Mouse (Mus musculus) intestine, embryonic 16.5 days (tissue): ENCODE measurements around the gene Plekhm2. TPM values are rescaled to one million over a fixed set of nuclear protein-coding genes. Genes with fewer than 3 reads are reported as not detected.

Experiments used
- ATAC-seq: fragments of 200-750 bp; cut with Nextera tagmentation; 2 replicates; pipeline ENCODE4 v1.8.0; 2017; ENCODE audit warnings: moderate TSS enrichment, moderate library complexity
- H3K27ac ChIP-seq: fragments of 300-500 bp; sonication (generic); 2 replicates; pipeline ENCODE4 v1.5.1; 2014; ENCODE audit warnings: mild to moderate bottlenecking, low read length
- H3K27me3 ChIP-seq: fragments of 300-500 bp; sonication (generic); replicated peaks from 2 replicates; pipeline ENCODE4 v1.6.1; 2014; ENCODE audit warnings: low read length, control low read depth, mixed read lengths; ENCODE audit not compliant: control insufficient read depth, insufficient read depth
- H3K36me3 ChIP-seq: fragments of 300-500 bp; sonication (generic); 2 replicates; pipeline ENCODE4 v1.6.1; 2014; ENCODE audit warnings: low read length, control low read depth; ENCODE audit not compliant: control insufficient read depth, insufficient read depth
- H3K4me1 ChIP-seq: fragments of 300-500 bp; sonication (generic); 2 replicates; pipeline ENCODE4 v1.6.1; 2014; ENCODE audit warnings: low read length, control low read depth, mixed read lengths; ENCODE audit not compliant: control insufficient read depth, insufficient read depth
- H3K4me2 ChIP-seq: fragments of 300-500 bp; sonication (generic); 2 replicates; pipeline ENCODE4 v1.6.1; 2014; ENCODE audit warnings: low read depth, low read length, control low read depth
- H3K4me3 ChIP-seq: fragments of 300-500 bp; sonication (generic); 2 replicates; pipeline ENCODE4 v1.5.1; 2014; ENCODE audit warnings: mild to moderate bottlenecking, low read length
- H3K9ac ChIP-seq: fragments of 300-500 bp; sonication (generic); 2 replicates; pipeline ENCODE4 v1.6.1; 2014; ENCODE audit warnings: low read depth, low read length
- H3K9me3 ChIP-seq: fragments of 300-500 bp; sonication (generic); 2 replicates; pipeline ENCODE4 v1.6.1; 2016; ENCODE audit warnings: low read length, control low read depth; ENCODE audit not compliant: control insufficient read depth
- WGBS: fragments of 180-500 bp; shearing (Covaris S2); extraction: QIAGEN DNeasy Blood & Tissue Kit; methylation state at CpG from one replicate; pipeline ENCODE4 v1.1.7; 2014; 5-methylcytosine and 5-hydroxymethylcytosine counted together
- polyA plus RNA-seq: library from polyadenylated mRNA; unstranded; fragments of >200 nt; fragmentation: Nextera tagmentation; extraction: Ambion mirVana; gene quantifications from 2 replicates; pipeline ENCODE4 v1.2.1, GENCODE M21; 2015

The Plekhm2 gene
- polyA plus RNA-seq, 1 experiment from 2014 or later, result 5.5 TPM

- Histone ChIP-seq H3K9me3 (no peaks in the 10 kb centered on the region), H3K4me3 (no peak overlapping the region), H3K9ac (no peak overlapping the region), H3K4me2 (no peak overlapping the region), H3K4me1 (peaks cover 10% of the 10 kb centered on the region; the same call in 1 of the 2 replicates), H3K27me3 (no peaks in the 10 kb centered on the region), H3K27ac (no peak overlapping the region), H3K36me3 (peaks cover 53% of the 10 kb centered on the region)
- WGBS, result 91% methylated on average over 5 of the region's 5 CpGs
- ATAC-seq, result no peak
These were observed 37.2 kb downstream of the Plekhm2 start for GRCm38 (mm10) chr4:141627502-141627901.

GRCm38 (mm10) chr4:141625774-141626550 is 38.7 kb downstream of the Plekhm2 start:
- Histone ChIP-seq H3K27ac (no peak overlapping the region), H3K9me3 (no peaks in the 10 kb centered on the region), H3K36me3 (peaks cover 38% of the 10 kb centered on the region), H3K4me1 (peaks cover 10% of the 10 kb centered on the region; the same call in 1 of the 2 replicates), H3K9ac (no peak overlapping the region), H3K27me3 (no peaks in the 10 kb centered on the region), H3K4me3 (no peak overlapping the region), H3K4me2 (no peak overlapping the region)
- no peak for ATAC-seq
- 91% methylated on average over 16 of the region's 16 CpGs for WGBS

GRCm38 (mm10) chr4:141624983-141625773 is 39.5 kb downstream of the Plekhm2 start:
- H3K27ac ChIP-seq, result no peak overlapping the region
- H3K9me3 ChIP-seq, result no peaks in the 10 kb centered on the region
- 73% methylated on average over 19 of the region's 19 CpGs for WGBS
- H3K4me1 ChIP-seq, result peaks cover 10% of the 10 kb centered on the region; the same call in 1 of the 2 replicates
- H3K9ac ChIP-seq, result no peak overlapping the region
- H3K27me3 ChIP-seq, result no peaks in the 10 kb centered on the region
- H3K4me3 ChIP-seq, result no peak overlapping the region
- no peak for ATAC-seq
- H3K36me3 ChIP-seq, result peaks cover 31% of the 10 kb centered on the region
- H3K4me2 ChIP-seq, result no peak overlapping the region

GRCm38 (mm10) chr4:141624134-141624533 is 40.6 kb downstream of the Plekhm2 start:
- H3K36me3 ChIP-seq, result peaks cover 21% of the 10 kb centered on the region
- 91% methylated on average over 8 of the region's 8 CpGs for WGBS
- no peak overlapping the region for H3K4me3 ChIP-seq
- peaks cover 10% of the 10 kb centered on the region; the same call in 1 of the 2 replicates for H3K4me1 ChIP-seq
- ATAC-seq, result no peak
- no peak overlapping the region for H3K9ac ChIP-seq
- H3K27ac ChIP-seq, result peak overlapping the region; percentile 69
- H3K4me2 ChIP-seq, result no peak overlapping the region
- H3K27me3 ChIP-seq, result no peaks in the 10 kb centered on the region
- no peaks in the 10 kb centered on the region for H3K9me3 ChIP-seq

- WGBS, result 43% methylated on average over 1 of the region's 1 CpGs
- H3K9ac ChIP-seq, result peak within 1 kb of the TSS; percentile 63
- H3K4me1 ChIP-seq, result peaks cover 14% of the 10 kb centered on the region
- peak within 1 kb of the TSS; percentile 37 for H3K4me2 ChIP-seq
- H3K27ac ChIP-seq, result peak within 1 kb of the TSS; percentile 69
- H3K9me3 ChIP-seq, result no peaks in the 10 kb centered on the region
- peak within 1 kb of the TSS; percentile 38 for H3K4me3 ChIP-seq
- peak; percentile 86 for ATAC-seq
- H3K36me3 ChIP-seq, result peaks cover 18% of the 10 kb centered on the region
- H3K27me3 ChIP-seq, result no peaks in the 10 kb centered on the region
These were observed 41.0 kb downstream of the Plekhm2 start, which contains the start of gene Slc25a34 for GRCm38 (mm10) chr4:141623666-141624065. Gene Slc25a34 (minus strand): TSS chr4:141623821.

- no peaks in the 10 kb centered on the region for H3K9me3 ChIP-seq
- H3K27ac ChIP-seq, result peak overlapping the region; percentile 69
- H3K4me3 ChIP-seq, result peak overlapping the region; percentile 38
- peak overlapping the region; percentile 37 for H3K4me2 ChIP-seq
- ATAC-seq, result peak; percentile 41
- H3K27me3 ChIP-seq, result no peaks in the 10 kb centered on the region
- WGBS, result 74% methylated on average over 11 of the region's 11 CpGs
- peak overlapping the region; percentile 63 for H3K9ac ChIP-seq
- H3K36me3 ChIP-seq, result peaks cover 12% of the 10 kb centered on the region
- peaks cover 18% of the 10 kb centered on the region for H3K4me1 ChIP-seq
These were observed 41.7 kb downstream of the Plekhm2 start for GRCm38 (mm10) chr4:141623037-141623436.

- H3K27ac ChIP-seq, result peak overlapping the region; percentile 63
These were observed 42.1 kb downstream of the Plekhm2 start for GRCm38 (mm10) chr4:141622580-141622979.

GRCm38 (mm10) chr4:141622091-141622490 is 42.6 kb downstream of the Plekhm2 start:
- 87% methylated on average over 8 of the region's 8 CpGs for WGBS
- ATAC-seq, result no peak
- peak overlapping the region; percentile 37; the same call in 1 of the 2 replicates for H3K4me2 ChIP-seq

More at GRCm38 (mm10) chr4:141622580-141622979, 42.1 kb downstream of the Plekhm2 start:
- Histone ChIP-seq H3K4me3 (peak overlapping the region; percentile 38), H3K9ac (peak overlapping the region; percentile 30), H3K9me3 (no peaks in the 10 kb centered on the region), H3K4me1 (peaks cover 22% of the 10 kb centered on the region), H3K36me3 (peaks cover 9% of the 10 kb centered on the region), H3K27me3 (no peaks in the 10 kb centered on the region), H3K4me2 (peak overlapping the region; percentile 37)
- ATAC-seq, result no peak
- 83% methylated on average over 5 of the region's 5 CpGs for WGBS

GRCm38 (mm10) chr4:141621297-141621696 is 43.4 kb downstream of the Plekhm2 start:
- Histone ChIP-seq H3K4me1 (peaks cover 25% of the 10 kb centered on the region), H3K9me3 (no peaks in the 10 kb centered on the region), H3K4me2 (no peak overlapping the region), H3K27ac (no peak overlapping the region), H3K36me3 (0 out of 2 replicates have a peak, but pooled peaks cover under 1% of the 10 kb centered on the region), H3K27me3 (no peaks in the 10 kb centered on the region), H3K9ac (no peak overlapping the region), H3K4me3 (no peak overlapping the region)
- ATAC-seq, result no peak
- 85% methylated on average over 8 of the region's 8 CpGs for WGBS

More at GRCm38 (mm10) chr4:141622091-141622490, 42.6 kb downstream of the Plekhm2 start:
- Histone ChIP-seq H3K27ac (no peak overlapping the region), H3K9me3 (no peaks in the 10 kb centered on the region), H3K36me3 (peaks cover 6% of the 10 kb centered on the region; the same call in 1 of the 2 replicates), H3K27me3 (no peaks in the 10 kb centered on the region), H3K4me1 (peaks cover 25% of the 10 kb centered on the region), H3K9ac (peak overlapping the region; percentile 30; the same call in 1 of the 2 replicates), H3K4me3 (no peak overlapping the region; the same call in 1 of the 2 replicates)
